Mouse (Mus musculus): ENCODE measurements around the gene Rnf115. TPM values are rescaled to one million over a fixed set of nuclear protein-coding genes. Genes with fewer than 3 reads are reported as not detected.
A peak's percentile ranks its signal among the peaks of the same experiment; 100 is the strongest.

Rnf115 gene
- total RNA-seq, 2 experiments from 2014 or later, result 44.3 to 50.0 TPM

DNA sequence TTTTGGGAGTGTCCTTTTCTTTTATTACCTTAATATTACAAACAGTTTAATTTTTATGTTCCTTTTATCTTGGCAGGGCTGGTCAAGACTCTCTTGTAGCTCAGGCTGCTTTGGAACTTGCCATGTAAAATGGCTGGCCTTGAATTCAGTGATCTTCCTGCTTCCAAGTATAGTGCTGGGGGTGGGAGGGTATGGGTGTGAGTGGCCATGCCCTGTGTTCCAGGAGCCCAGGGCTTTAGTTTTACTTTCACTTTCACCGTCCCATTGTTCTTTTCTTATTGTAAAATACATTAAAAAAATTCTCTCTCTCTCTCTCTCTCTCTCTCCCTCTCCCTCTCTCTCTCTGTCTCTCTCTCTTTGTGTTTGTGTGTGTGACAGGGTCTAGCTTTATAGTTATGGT is 37.1 kb downstream of the Rnf115 start:
- intact Hi-C loops (cut with DNase I), result no loop called here
- no peak for DNase-seq

DNA sequence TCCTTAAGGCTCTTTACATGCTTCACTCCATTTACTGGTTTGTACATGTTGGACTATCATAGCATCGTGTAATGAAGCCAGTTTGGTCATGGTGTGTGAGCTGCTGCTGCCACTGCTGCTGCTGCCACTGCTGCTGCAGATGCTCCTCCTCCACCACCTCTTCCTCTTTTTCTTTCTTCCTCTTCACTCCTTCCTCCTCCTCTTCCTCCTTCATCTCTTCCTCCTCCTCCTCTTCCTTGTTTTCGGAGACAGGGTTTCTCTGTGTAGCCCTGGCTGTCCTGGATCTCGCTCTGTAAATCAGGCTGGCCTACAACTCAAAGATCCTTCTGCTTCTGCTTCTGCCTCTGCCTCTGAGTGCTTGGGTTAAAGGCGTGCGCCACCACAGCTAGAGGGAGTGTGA is 42.5 kb downstream of the Rnf115 start:
- intact Hi-C loops (cut with DNase I), result no loop called here
- DNase-seq, result no peak

- DNase-seq, result no peak
- intact Hi-C loops (cut with DNase I), result no loop called here
Measured at GRCm38 (mm10) chr3:96772949-96773348, 45.5 kb downstream of the Rnf115 start.

GRCm38 (mm10) chr3:96777120-96777519 is 49.7 kb downstream of the Rnf115 start:
- intact Hi-C loops (cut with DNase I), result no loop called here
- DNase-seq, result no peak

- no peak for DNase-seq
- intact Hi-C loops (cut with DNase I), result no loop called here
Measured at GRCm38 (mm10) chr3:96782236-96782635, 54.8 kb downstream of the Rnf115 start.

GRCm38 (mm10) chr3:96787784-96788183 is 60.3 kb downstream of the Rnf115 start:
- intact Hi-C loops (cut with DNase I), result no loop called here
- DNase-seq, result no peak

DNA sequence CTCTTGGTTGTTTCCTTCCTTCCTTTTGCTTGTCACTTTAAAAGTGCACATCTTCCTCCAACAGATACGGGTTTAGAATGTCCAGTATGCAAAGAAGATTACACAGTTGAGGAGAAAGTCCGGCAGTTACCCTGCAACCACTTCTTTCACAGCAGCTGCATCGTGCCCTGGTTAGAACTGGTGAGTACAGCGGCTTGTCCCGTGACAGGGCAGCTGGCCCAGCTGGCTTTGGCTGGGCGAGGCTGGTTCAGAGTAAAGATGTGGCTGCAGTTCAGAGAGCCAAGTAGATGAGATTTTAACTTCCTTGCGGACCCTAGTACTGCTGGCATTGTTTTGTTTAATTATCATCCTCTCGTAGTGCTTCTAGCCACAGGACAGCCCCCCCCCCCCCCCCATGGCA is 61.0 kb downstream of the Rnf115 start:
- DNase-seq, result no peak
- intact Hi-C loops (cut with DNase I), result no loop called here

DNA sequence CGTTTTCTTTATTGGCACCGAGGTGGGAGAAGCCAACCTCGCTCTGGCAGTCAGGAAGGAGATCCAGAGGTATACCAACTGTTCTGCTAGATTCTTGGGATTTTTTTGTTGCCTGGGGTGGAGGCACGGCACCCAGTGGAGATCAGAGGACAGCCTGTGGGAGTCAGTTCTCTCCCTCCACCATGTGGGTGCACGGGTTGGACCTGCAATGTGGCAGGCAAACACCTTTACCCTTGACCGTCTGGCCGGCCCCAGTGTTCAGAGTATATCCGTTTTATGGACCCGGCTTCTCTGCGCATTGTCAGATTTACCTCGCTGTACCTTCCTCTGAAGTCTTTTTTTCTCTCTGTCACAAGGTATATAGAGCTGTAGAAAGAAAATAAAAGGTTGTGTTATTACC is 72.8 kb downstream of the Rnf115 start:
- no peak for DNase-seq
- intact Hi-C loops (cut with DNase I), result loop anchor here (5.0 kb wide), 1 partner anchor 63 kb away; no protein-coding TSS in a partner anchor

GRCm38 (mm10) chr3:96802214-96802613 is 74.8 kb downstream of the Rnf115 start:
- intact Hi-C loops (cut with DNase I), result loop anchor here (5.0 kb wide), 1 partner anchor 65 kb away; no protein-coding TSS in a partner anchor
- DNase-seq, result no peak

DNA sequence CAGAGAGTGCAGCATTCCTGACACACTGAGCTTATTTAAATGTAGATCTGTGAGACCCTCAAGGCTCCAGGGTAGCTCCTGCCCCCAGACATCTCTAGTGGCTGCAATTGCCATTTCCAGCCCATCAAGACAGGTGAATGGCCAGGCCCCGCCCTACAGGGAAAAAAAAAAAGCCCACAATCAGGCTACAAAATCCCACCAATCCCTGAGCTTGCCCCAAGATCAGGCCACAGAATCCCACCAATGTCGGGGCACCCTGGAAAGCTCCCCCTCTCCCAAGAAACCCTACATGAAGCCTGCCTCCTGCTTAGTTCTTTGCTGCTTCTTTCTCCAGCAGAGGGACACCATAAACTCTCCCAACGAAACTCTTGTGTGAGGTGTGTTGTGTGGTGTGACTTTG is 80.7 kb downstream of the Rnf115 start:
- intact Hi-C loops (cut with DNase I), result no loop called here
- no peak for DNase-seq

DNA sequence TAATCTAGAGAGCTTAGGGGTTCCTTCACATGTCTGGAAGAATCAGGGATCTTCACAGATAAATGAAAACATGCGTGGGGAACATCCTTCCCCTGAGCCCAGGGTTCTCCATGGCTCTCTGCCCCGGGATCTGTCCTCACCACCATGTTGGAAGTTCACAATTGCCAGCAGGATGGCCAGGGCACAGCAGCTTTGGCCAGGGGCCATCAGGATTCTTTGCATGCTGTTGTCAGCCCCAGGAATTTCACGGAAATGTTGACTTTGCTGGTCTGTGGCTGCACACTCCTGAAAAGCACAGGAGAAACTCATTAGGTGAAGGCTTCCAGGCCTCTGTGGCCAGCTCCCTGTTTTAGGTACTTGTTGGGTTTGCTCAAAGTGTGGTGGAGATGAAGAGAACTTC is 81.2 kb downstream of the Rnf115 start:
- DNase-seq, result no peak
- intact Hi-C loops (cut with DNase I), result no loop called here

- intact Hi-C loops (cut with DNase I), result no loop called here
Measured at GRCm38 (mm10) chr3:96811232-96811631, 83.8 kb downstream of the Rnf115 start.

DNA sequence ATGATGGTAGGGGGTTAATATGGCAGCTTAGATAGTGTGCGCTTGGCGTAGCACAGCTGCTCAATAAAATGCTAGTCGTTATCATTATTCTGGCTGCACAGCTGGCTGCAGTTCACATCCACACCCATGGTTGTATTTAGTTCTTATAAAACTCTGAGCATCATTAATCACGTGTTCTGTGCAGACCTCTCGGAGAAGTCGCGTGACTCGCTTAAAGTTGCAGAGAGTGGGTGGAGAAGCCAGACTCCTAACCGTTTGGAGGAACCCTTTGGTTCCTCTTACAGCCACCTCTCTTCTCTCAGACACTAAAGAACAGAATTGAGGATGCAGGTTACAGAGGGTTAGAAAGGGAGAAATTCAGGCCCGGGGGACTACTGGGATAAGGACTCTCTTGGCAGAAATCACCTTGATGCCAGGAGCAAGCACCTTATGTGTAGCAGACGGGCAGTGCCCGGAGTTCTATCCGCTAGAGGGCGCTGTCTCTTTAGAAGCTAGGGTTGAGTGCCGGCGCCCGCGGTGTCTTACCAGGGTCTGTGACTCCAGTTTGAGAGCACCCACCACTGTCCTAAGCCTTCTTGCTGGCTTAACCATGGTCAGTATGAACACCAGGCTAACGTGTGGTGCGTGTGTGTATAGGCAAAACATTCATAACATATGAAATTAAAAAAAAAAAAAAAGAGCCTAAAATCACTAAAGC is 85.1 kb downstream of the Rnf115 start:
- peak; percentile 83 for DNase-seq
- intact Hi-C loops (cut with DNase I), result no loop called here

More at GRCm38 (mm10) chr3:96811232-96811631, 83.8 kb downstream of the Rnf115 start:
- DNase-seq, result no peak

- intact Hi-C loops (cut with DNase I), result no loop called here
- DNase-seq, result peak; percentile 26
Measured at GRCm38 (mm10) chr3:96813106-96813505, 85.6 kb downstream of the Rnf115 start.

DNA sequence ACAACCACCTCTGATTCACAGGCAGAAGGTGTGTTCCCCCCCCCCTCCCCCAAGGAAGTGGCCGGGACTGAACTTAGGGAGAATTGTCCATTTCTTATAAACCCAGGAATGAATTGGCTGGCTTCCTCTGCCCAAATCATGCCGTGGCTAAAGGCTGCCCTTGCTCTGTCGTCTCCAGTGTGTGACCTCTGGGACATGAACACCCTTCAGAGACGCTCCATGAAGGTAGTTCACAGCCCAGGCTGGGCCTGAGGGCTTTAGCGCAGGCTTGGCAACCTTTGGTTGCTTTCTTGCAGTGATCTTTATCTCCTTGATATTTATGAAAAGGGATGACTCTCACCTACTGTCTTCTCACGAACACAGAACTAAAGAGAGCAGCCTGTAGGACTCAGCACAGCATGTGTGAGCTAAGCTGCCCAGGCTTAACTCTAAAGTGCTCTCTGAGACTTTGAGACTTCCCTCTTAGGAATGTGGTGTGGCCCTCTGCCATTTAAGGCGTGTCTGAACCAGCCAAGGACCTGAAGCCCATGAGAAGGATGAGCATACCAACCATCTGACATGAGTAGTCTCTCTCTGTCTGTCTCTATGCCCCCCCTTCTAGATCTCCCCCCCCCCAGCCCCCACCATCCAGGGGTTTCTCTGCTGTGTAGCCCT is 86.3 kb downstream of the Rnf115 start:
- intact Hi-C loops (cut with DNase I), result no loop called here

GRCm38 (mm10) chr3:96814342-96814741 is 86.9 kb downstream of the Rnf115 start:
- no peak for DNase-seq
- intact Hi-C loops (cut with DNase I), result no loop called here

More for the DNA sequence above, 86.3 kb downstream of the Rnf115 start:
- DNase-seq, result no peak

GRCm38 (mm10) chr3:96820116-96820915 is 92.9 kb downstream of the Rnf115 start:
- intact Hi-C loops (cut with DNase I), result no loop called here
- DNase-seq, result no peak

DNA sequence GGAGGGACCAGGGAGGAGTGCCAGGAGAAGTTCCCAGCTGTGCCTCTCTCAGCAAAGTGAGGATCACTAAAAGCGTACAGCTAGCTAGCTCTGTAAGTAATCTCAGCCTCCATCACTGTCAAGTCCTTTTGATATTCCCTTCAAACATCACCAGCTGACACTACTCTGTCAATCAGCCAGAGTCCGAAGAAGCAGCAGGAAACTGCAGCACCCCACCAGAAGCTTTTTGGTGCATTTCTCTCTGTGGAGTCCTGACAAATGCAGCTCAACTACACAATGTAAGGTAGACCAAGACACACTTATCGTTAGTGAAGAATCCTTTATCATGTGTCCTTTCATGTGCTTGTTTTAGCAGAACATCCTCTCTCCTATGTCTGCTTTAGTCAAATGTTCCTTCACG is 94.1 kb downstream of the Rnf115 start:
- intact Hi-C loops (cut with DNase I), result no loop called here
- DNase-seq, result no peak

GRCm38 (mm10) chr3:96823701-96824100 is 96.2 kb downstream of the Rnf115 start:
- no peak for DNase-seq
- intact Hi-C loops (cut with DNase I), result no loop called here

DNA sequence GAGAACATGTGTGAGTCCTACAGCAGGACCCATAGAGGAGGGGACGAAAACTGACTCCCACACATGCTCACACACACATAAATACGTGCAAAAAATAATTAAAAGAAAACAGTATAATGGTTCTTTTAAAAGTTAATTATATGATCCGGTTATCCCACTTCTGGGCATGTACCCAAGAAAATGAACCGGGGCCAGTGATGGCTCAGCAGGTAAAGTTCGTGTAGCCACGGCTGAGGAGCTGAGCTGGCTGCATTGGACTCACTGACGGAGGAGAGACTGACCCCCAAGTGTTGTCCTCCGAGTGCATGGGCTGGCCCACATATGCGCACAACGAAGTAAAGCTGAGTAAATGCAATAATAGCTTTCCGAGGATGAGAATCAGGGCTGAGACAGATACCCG is 97.2 kb downstream of the Rnf115 start:
- intact Hi-C loops (cut with DNase I), result no loop called here
- no peak for DNase-seq

GRCm38 (mm10) chr3:96825261-96825660 is 97.8 kb downstream of the Rnf115 start:
- intact Hi-C loops (cut with DNase I), result no loop called here
- no peak for DNase-seq
